Mouse (Mus musculus) left cerebral cortex, adult 2 months (tissue): ENCODE measurements at regions not wholly inside any gene's neighbourhood (a gene's known extent, or its start where the extent isn't known, plus 50 kb on each side); places are given as distances from the start of the nearest gene placed in this dataset.
A peak's percentile ranks its signal among the peaks of the same experiment; 100 is the strongest.

Source experiments
- DNase-seq, 2 experiments: peaks; one replicate each; pipeline ENCODE4 v3.0.0; 2021 to 2022; ENCODE audit warnings: low spot score in 2 of 2, mixed read lengths in 1 of 2; ENCODE audit errors: extremely low spot score in 1 of 2
- H3K27ac ChIP-seq: fragments of 200-600 bp; 2 replicates; pipeline ENCODE4 v1.8.1; 2022
- H3K4me3 ChIP-seq: fragments of 200-600 bp; 2 replicates; pipeline ENCODE4 v1.8.1; 2022
- CTCF ChIP-seq: fragments of 200-600 bp; IDR thresholded peaks from 2 replicates; pipeline ENCODE4 v1.8.1; 2022; ENCODE audit warnings: antibody characterized with exemption, mild to moderate bottlenecking, moderate library complexity
- intact Hi-C: fragments of 180-260 bp; cut with DNase I; formaldehyde crosslinking; loops from one replicate; pipeline ENCODE4 v1.15.1; 2025

DNA sequence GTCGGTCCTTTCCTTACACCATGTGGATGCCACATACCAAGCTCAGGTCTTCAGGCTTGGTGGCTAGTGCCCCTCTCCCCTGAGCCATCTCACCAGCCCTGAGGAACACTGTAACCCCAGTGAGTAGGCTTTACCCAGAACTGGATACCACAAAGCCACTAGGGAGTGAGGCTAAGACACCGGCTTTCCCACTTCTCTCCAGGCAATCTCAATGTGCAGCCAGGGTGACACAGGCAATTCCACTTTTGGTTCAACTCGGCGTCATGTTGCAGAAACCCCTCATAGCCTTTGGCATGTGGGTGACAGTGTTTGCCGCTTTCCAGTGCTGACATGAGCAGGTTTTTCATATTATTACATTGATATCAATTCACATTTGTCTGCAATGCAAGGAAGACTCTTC, 164.6 kb upstream of the Gcfc2 start:
- intact Hi-C loops, result no loop called here
- no peak overlapping the region for H3K27ac ChIP-seq
- H3K4me3 ChIP-seq, result no peak overlapping the region
- no peak for DNase-seq
- TF ChIP-seq CTCF, result no peak

GRCm38 (mm10) chr6:81760181-81760580, 163.3 kb upstream of the Gcfc2 start:
- intact Hi-C loops, result no loop called here
- TF ChIP-seq CTCF, result no peak

DNA sequence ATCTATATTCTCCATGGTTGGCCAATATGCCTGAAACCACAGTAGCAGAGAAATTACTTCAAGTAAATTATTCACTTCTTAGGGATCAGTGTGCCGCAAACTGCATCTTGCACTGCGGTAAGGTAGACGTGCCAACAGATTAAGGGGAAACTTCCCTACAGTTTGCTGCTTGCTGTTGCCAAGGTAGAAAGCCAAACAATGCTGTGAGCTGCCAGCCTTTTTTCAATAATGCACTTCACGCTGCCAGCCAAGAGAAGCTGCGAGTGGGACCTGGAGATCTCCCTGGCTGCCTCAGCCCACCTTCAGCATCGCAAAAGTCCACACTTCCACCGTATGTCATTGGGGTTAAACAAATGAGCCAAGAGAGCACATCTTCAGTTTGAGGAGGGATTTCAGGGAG, 157.6 kb upstream of the Gcfc2 start:
- no peak for DNase-seq
- no peak overlapping the region for H3K4me3 ChIP-seq
- no peak overlapping the region for H3K27ac ChIP-seq
- no peak for TF ChIP-seq CTCF
- intact Hi-C loops, result loop anchor here (5.0 kb wide), 2 partner anchors 174 to 1744 kb away; no protein-coding TSS in a partner anchor

More at GRCm38 (mm10) chr6:81760181-81760580, 163.3 kb upstream of the Gcfc2 start:
- DNase-seq, result no peak
- no peak overlapping the region for H3K4me3 ChIP-seq
- H3K27ac ChIP-seq, result no peak overlapping the region

GRCm38 (mm10) chr6:81766800-81767199, 156.7 kb upstream of the Gcfc2 start:
- intact Hi-C loops, result loop anchor here (5.0 kb wide), 2 partner anchors 174 to 1744 kb away; no protein-coding TSS in a partner anchor
- Histone ChIP-seq H3K27ac (no peak overlapping the region), H3K4me3 (no peak overlapping the region)
- no peak for TF ChIP-seq CTCF
- no peak for DNase-seq

- intact Hi-C loops, result loop anchor here (2.0 to 5.0 kb wide), 3 partner anchors 106 to 1747 kb away; no protein-coding TSS in a partner anchor
- Histone ChIP-seq H3K27ac (peak overlapping the region; percentile 70), H3K4me3 (no peak overlapping the region)
- DNase-seq, result no peak
- TF ChIP-seq CTCF, result peak; percentile 76
These were observed 154.6 kb upstream of the Gcfc2 start for GRCm38 (mm10) chr6:81768669-81769537.

- DNase-seq, result no peak
- no peak overlapping the region for H3K4me3 ChIP-seq
- no peak overlapping the region for H3K27ac ChIP-seq
- intact Hi-C loops, result no loop called here
- no peak for TF ChIP-seq CTCF
These were observed 153.2 kb upstream of the Gcfc2 start for GRCm38 (mm10) chr6:81770301-81770700.

DNA sequence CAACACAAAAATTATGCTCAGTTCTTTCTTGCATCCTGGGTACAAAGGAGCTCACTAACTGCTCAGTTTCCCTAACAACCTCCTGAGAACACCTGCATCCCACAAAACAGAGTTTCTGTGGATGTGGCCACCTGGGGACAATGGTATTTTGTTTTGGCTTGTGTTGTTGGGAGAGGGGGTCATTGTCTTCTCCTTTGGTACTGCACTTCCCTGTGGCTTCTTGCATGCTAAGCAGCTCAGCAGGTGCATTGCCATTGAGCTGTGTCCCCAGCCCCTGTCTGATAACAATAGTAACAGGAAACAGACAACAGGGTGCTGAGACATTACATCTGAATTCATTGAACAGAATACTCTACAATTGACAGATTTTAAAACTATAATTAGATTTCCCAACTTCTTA, 151.6 kb upstream of the Gcfc2 start:
- Histone ChIP-seq H3K4me3 (no peak overlapping the region), H3K27ac (no peak overlapping the region)
- DNase-seq, result no peak
- intact Hi-C loops, result no loop called here
- no peak for TF ChIP-seq CTCF

DNA sequence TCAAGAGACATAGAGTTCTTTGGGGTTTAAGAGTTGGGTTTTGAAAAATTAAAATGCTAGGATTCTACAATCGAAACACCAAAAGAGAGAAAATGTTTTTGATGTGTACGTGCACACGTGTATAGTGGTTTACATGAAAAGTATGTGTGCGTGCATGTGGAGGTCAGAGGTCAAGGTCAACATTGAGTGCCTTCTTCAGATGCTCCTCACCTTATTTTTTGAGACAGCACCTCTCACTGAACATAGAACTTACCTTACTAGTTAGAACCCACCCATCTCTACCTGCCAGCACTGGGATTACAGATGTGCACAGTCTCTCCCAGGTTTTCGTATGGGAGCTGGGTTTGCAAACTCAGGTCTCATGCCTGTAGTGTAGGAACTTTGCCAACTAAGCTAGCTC, 141.3 kb upstream of the Gcfc2 start:
- no peak for TF ChIP-seq CTCF

DNA sequence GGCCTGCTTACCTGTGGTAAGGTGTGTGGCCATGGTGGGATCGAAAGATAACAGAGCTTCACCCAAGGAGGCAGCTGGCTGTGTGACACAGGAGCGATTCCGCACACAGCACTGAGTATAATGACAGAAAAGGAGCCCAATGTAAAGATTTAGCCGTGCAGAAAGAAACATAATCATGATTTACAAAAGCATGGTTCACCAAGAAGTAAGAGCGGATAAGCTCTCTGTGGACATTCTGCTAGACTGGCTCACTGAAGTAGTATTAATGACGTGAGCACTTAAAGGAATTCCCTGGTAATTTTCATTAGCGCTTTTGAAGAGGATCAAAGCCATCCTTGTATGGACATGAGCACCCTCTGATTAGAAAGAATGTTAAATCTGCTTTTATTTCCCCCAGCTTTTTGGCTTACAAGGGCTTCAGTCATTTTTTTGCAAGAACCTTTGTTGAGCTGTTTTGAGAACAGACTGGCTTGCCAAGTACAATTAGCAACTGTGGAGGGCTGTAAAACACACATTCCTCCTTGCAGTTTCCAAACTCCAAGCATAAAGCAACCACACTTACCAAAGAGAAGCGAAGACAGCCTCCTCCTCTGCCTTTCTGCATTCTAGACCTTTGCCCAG, 140.5 kb upstream of the Gcfc2 start:
- Histone ChIP-seq H3K27ac (peak overlapping the region; percentile 61), H3K4me3 (no peak overlapping the region)
- intact Hi-C loops, result no loop called here
- no peak for DNase-seq
- TF ChIP-seq CTCF, result no peak

More for the DNA sequence above, 141.3 kb upstream of the Gcfc2 start:
- Histone ChIP-seq H3K4me3 (no peak overlapping the region), H3K27ac (peak overlapping the region; percentile 61; the same call in 1 of the 2 replicates)
- no peak for DNase-seq
- intact Hi-C loops, result no loop called here

GRCm38 (mm10) chr6:81795281-81795680, 128.2 kb upstream of the Gcfc2 start:
- intact Hi-C loops, result no loop called here
- DNase-seq, result no peak
- no peak overlapping the region for H3K4me3 ChIP-seq
- no peak overlapping the region for H3K27ac ChIP-seq
- TF ChIP-seq CTCF, result peak; percentile 24

DNA sequence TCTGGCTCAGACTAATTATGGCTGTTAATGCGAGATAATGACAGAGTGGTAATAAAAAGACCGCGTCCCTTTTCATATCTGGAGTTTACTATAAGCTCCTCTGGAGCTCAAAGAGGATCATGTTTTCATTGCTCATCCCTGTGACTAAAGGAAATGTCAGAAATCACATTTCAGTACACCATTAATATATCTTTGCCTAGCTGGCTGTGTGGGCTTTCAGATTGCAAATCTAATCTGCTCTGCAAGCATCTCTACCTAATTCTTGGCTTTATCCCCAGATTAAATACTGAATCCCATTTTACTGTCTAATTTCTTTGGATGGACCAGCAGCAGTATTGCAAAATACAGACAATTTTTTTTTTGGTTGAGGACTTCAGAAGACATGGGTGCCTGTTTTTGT, 122.6 kb upstream of the Gcfc2 start:
- no peak overlapping the region for H3K4me3 ChIP-seq
- intact Hi-C loops, result no loop called here
- DNase-seq, result no peak

GRCm38 (mm10) chr6:81801804-81802203, 121.7 kb upstream of the Gcfc2 start:
- H3K4me3 ChIP-seq, result no peak overlapping the region
- intact Hi-C loops, result no loop called here
- TF ChIP-seq CTCF, result no peak
- DNase-seq, result no peak
- peak overlapping the region; percentile 70 for H3K27ac ChIP-seq

More for the DNA sequence above, 122.6 kb upstream of the Gcfc2 start:
- H3K27ac ChIP-seq, result no peak overlapping the region
- TF ChIP-seq CTCF, result no peak
